Mouse (Mus musculus) cortical plate, adult 2 months (tissue): ENCODE measurements around the gene Olfr668. TPM values are rescaled to one million over a fixed set of nuclear protein-coding genes. Genes with fewer than 3 reads are reported as not detected.
"Not testable (repeated sequence)": the region's sequence is repeated elsewhere in the genome, so short reads cannot be mapped to it uniquely, and the experiment has no call there.

ENCODE experiments used
- H3K27ac ChIP-seq: fragments of 200-500 bp; 2 replicates; pipeline ENCODE4 v1.5.1; 2012; ENCODE audit warnings: low read length, control low read depth, inconsistent platforms; ENCODE audit not compliant: insufficient read depth
- H3K4me1 ChIP-seq: fragments of 200-500 bp; 2 replicates; pipeline ENCODE4 v1.6.1; 2011; ENCODE audit warnings: low read length; ENCODE audit not compliant: control insufficient read depth, insufficient read depth
- H3K4me3 ChIP-seq: fragments of 200-500 bp; 2 replicates; pipeline ENCODE4 v1.5.1; 2011; ENCODE audit warnings: mild to moderate bottlenecking, low read length, control low read depth; ENCODE audit not compliant: insufficient read depth
- CTCF ChIP-seq: fragments of 200-500 bp; IDR thresholded peaks from 2 replicates; pipeline ENCODE4 v1.5.1; 2011; ENCODE audit warnings: mild to moderate bottlenecking, control low read depth, low read length; ENCODE audit not compliant: insufficient read depth; ENCODE audit errors: extremely low read depth
- POLR2A ChIP-seq: fragments of 200-500 bp; IDR thresholded peaks from 2 replicates; pipeline ENCODE4 v1.6.1; 2011; ENCODE audit warnings: mild to moderate bottlenecking, low read length, control low read depth; ENCODE audit not compliant: insufficient read depth; ENCODE audit errors: extremely low read depth
- polyA plus RNA-seq: library from polyadenylated mRNA; depleted of rRNA; stranded (reverse); fragments of >200 nt; gene quantifications from 2 replicates; pipeline ENCODE4 v1.2.3, GENCODE M21; 2012; rRNA removed

The Olfr668 gene
- polyA plus RNA-seq = not detected in 2 replicates

DNA sequence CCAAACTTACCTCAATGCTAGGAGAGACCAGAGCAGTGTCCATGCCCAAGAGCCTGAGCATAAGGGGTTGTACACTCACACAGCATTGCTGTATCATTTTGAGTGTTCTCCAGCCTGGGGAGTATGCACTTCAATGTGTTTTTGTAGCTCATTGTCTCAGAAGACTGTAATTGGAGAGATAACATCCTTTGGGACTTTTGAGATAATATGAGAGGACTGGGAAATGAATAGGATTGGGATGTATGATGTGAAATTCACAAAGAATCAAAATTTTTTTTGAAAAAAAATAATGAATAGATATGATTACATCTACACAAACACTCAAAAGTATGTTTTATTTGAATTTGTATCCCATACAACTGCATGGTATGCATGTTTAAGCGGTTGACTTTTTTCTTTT, at the start of gene Olfr668:
Gene Olfr668 (minus strand): TSS at position 101 of the 400 bp plus-strand sequence.
- Histone ChIP-seq H3K4me3 (no peak within 1 kb of the TSS), H3K4me1 (no peaks in the 10 kb centered on the region), H3K27ac (no peak within 1 kb of the TSS)
- TF ChIP-seq CTCF = no peak
- TF ChIP-seq POLR2A = no peak

DNA sequence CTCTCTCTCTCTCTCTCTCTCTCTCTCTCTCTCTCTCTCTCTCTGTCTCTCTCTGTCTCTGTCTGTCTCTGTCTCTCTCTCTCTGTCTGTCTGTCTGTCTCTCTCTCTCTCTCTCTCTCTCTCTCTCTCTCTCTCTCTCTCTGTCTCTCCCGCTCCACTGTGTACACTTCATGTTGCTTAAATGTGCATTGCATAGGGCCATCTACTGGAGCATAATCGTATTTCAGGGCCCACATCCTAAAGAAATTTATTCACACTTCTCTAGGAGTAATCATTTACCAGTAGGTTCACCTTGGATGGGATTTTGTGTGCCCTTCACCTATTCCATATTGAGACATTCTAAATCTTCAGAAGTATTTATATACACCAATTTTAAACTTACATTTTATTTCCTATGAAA, 44.6 kb upstream of the Olfr668 start:
- not testable (repeated sequence) for H3K27ac ChIP-seq, H3K4me3 ChIP-seq, H3K4me1 ChIP-seq

DNA sequence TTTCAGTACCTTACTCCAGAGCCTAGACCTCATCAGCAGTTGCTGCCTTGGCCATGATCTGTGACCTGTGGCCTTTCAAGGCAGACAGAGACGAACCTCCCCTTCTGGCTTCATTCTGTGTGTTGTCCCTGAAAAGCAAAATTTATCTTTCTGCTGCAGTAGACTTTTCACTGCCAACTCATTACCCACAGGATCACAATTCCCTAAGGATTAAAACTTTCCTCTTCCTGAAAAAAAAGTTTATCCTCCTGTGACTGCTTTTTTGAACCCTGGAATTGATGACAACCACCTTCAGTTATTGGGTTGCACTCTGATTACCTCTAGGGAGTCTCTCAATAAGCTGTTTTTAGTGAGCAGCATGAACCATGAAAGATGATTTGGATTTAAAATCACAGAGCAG, 34.7 kb upstream of the Olfr668 start, which contains the start of gene Olfr670:
Gene Olfr670 (minus strand): TSS at position 101 of the 400 bp plus-strand sequence.
- Histone ChIP-seq H3K4me1 (no peaks in the 10 kb centered on the region), H3K4me3 (no peak within 1 kb of the TSS), H3K27ac (no peak within 1 kb of the TSS)
- TF ChIP-seq POLR2A (no peak), CTCF (no peak)

DNA sequence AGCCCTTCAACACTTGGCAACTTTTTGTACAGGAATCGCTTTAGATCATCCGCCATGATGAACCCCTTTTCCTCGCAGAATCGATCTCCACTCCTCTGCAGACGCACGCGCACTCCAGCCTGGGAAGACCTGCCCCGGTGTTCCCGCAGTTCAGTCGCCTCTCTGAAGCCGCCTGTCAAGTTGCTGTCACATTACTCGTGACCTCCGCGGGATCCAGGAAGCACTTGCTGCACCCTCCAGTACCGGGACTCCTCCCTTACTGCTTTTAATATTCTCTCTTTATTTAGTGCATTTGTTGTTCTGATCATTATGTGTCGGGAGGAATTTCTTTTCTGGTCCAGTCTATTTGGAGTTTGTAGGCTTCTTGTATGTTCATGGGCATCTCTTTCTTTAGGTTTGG, 22.4 kb upstream of the Olfr668 start:
- H3K4me3 ChIP-seq, H3K4me1 ChIP-seq, H3K27ac ChIP-seq: not testable (repeated sequence)

DNA sequence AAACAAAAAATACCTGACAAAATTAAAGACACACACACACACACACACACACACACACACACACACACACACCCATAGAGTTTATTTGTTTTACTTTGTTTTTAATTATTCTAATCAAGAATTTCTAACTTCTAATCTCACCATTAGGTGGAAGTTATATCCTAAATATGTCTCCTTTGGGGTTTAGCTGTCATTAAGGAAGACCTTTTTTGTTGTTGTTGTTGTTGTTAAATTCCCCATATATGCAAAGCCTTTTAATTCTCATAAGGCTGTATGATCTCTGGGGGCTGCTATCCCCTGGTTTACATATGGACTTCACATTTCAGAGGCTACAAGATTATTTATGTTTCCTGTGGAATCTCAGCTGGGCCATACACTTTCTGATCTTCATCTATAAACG, 6.1 kb upstream of the Olfr668 start, which contains the start of gene Olfr669:
Gene Olfr669 (plus strand): TSS at position 301 of the 400 bp plus-strand sequence.
- TF ChIP-seq POLR2A = no peak
- no peak for TF ChIP-seq CTCF
- Histone ChIP-seq H3K4me1 (no peaks in the 10 kb centered on the region), H3K4me3 (no peak within 1 kb of the TSS), H3K27ac (no peak within 1 kb of the TSS)

DNA sequence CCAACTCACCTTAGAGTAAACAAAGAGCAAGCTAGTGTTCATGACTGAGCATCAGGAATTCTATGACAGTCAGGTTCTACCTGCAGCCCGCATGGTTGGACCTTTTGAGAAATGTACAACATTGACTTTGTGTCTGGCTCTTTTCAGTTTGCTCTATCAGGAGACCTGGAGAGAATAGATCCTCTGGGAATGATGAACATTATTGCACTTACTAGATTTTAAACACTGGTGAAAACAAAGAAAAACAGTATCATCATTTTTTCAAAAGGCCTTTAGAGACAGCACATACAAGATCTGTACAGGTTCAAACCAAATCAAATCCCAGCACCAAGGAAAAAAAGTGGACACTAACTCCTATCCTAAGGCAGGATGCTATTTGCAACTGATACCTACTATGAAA, 6.5 kb downstream of the Olfr668 start, which contains the start of gene Olfr667:
Gene Olfr667 (minus strand): TSS at position 101 of the 400 bp plus-strand sequence.
- no peak within 1 kb of the TSS for H3K4me3 ChIP-seq
- H3K4me1 ChIP-seq = no peaks in the 10 kb centered on the region
- no peak within 1 kb of the TSS for H3K27ac ChIP-seq
- TF ChIP-seq CTCF (no peak), POLR2A (no peak)

DNA sequence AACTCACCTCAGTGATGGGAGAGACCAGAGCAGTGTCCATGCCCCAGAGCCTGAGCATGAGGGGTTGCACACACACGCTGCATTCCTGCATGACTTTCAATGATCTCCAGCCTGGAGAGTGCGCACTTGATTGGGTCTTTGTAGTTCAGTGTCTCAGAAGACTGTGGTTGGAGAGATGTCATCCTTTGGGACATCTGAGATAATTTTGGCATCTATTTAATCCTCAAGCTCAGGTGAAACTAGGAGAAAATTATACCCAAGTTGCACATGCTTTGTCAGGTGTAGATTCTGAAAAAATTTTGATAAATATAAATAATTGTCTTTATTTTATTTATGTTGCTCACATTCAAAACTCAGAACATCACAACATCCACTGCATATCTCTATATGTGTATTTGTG, 32.0 kb downstream of the Olfr668 start, which contains the start of gene Olfr666:
Gene Olfr666 (minus strand): TSS at position 101 of the 400 bp plus-strand sequence.
- Histone ChIP-seq H3K4me3 (no peak within 1 kb of the TSS), H3K27ac (no peak within 1 kb of the TSS), H3K4me1 (no peaks in the 10 kb centered on the region)
- TF ChIP-seq POLR2A = no peak
- TF ChIP-seq CTCF = no peak

DNA sequence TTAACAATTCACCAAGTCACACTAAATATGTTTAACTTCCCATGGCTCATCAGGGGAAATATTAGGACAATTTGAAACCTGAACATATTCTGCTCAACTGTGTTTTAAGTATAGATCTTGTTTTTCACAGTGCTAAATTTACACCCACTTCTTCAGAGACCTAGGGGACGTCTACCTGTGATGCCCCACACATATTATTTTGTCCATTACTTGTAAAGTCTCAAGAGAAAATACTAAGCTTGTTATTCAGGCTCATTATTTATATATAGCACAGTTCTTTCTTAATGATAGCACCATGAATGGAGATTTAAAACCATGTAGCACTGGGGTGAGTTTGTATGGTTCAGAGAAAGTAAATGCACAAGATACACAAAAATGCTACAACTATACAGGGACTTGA, 50.1 kb downstream of the Olfr668 start, which contains the start of gene Olfr665:
Gene Olfr665 (plus strand): TSS at position 301 of the 400 bp plus-strand sequence.
- no peak within 1 kb of the TSS for H3K4me3 ChIP-seq

More for the DNA sequence above, 50.1 kb downstream of the Olfr668 start, which contains the start of gene Olfr665:
- H3K27ac ChIP-seq = no peak within 1 kb of the TSS
- no peaks in the 10 kb centered on the region for H3K4me1 ChIP-seq
- TF ChIP-seq CTCF = no peak

Other genes starting within 250 kb of the Olfr668 start
- not detected in 2 replicates for gene Olfr661, start 241.6 kb downstream of the Olfr668 start, polyA plus RNA-seq
- not detected in 2 replicates for gene Usp17le, start 150.6 kb downstream of the Olfr668 start, polyA plus RNA-seq
- not detected in 2 replicates for gene Usp17lb, start 85.5 kb downstream of the Olfr668 start, polyA plus RNA-seq
- gene Usp17la, start 71.0 kb downstream of the Olfr668 start, polyA plus RNA-seq = not detected in 2 replicates
- not detected in 2 replicates for gene Olfr665, start 50.0 kb downstream of the Olfr668 start, polyA plus RNA-seq
- gene Olfr666, start 32.1 kb downstream of the Olfr668 start, polyA plus RNA-seq = not detected in 2 replicates
- not detected in 2 replicates for gene Olfr667, start 6.6 kb downstream of the Olfr668 start, polyA plus RNA-seq
- not detected in 2 replicates for gene Olfr669, start 6.2 kb upstream of the Olfr668 start, polyA plus RNA-seq
- gene Olfr670, start 34.6 kb upstream of the Olfr668 start, polyA plus RNA-seq = not detected in 2 replicates
- gene Olfr671, start 51.1 kb upstream of the Olfr668 start, polyA plus RNA-seq = not detected in 2 replicates
- gene Olfr672, start 74.0 kb upstream of the Olfr668 start, polyA plus RNA-seq = not detected in 2 replicates
- not detected in 2 replicates for gene Olfr675, start 100.4 kb upstream of the Olfr668 start, polyA plus RNA-seq
- not detected in 2 replicates for gene Olfr676, start 104.6 kb upstream of the Olfr668 start, polyA plus RNA-seq
- gene Olfr677, start 123.3 kb upstream of the Olfr668 start, polyA plus RNA-seq = not detected in 2 replicates
- gene Olfr678, start 136.4 kb upstream of the Olfr668 start, polyA plus RNA-seq = not detected in 2 replicates
- not detected in 2 replicates for gene Olfr679, start 153.1 kb upstream of the Olfr668 start, polyA plus RNA-seq
- gene Olfr680-ps1, start 164.8 kb upstream of the Olfr668 start, polyA plus RNA-seq = not detected in 2 replicates
- gene Olfr681, start 188.8 kb upstream of the Olfr668 start, polyA plus RNA-seq = not detected in 2 replicates
- gene Olfr683, start 219.0 kb upstream of the Olfr668 start, polyA plus RNA-seq = not detected in 2 replicates
- not detected in 2 replicates for gene Olfr684, start 235.6 kb upstream of the Olfr668 start, polyA plus RNA-seq